Comparison of ENCODE assay signal across 9 mouse cellular contexts in the genomic region with DNA sequence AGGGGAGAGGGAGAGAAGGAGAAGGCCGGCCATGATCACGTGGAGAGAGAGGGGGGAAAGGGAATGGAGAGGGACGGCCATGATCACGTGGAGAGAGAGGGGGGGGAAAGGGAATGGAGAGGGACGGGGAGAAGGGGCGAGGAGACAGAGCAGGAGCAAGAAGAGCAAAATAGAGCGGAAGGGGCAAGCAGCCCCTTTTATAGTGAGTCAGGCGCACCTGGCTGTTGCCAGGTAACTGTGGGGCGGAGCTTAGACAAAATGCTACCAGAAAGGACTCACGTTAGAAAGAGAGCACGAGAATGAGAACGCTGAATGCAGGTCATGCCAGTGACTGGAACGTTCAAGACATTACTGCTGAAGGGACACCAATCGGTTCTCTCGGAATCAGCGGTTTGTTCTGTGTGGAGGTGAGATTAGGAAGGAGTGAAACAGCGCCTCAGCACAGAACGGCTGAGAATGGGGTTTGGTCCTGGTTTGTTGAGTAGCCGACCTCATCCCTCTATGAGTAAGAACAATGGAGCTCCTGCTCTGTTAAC. TPM values are rescaled to one million over a fixed set of nuclear protein-coding genes. Genes with fewer than 3 reads are reported as not detected.
DNase-seq lines count a peak whose midpoint lies in the region; ATAC-seq and TF ChIP-seq lines count a peak whose summit lies in the region.
"Had no signal": no experiment of that assay in that cellular context is flagged by ENCODE, and none has a peak within 500 bp of the region (broad histone marks: within the 10 kb centered on the region; RNA-seq: fewer than 3 reads in every experiment).

No protein-coding gene starts in this region.

- H3K4me3 ChIP-seq in cerebellum, adult 2 months (replicated peaks; ENCODE audit: insufficient read depth, low read depth, low read length) = peak overlapping the region; percentile 52
- peak overlapping the region; percentile 31 for H3K4me3 ChIP-seq in lung, embryonic 16.5 days (ENCODE audit: low read length)
- H3K4me3 ChIP-seq in liver, embryonic 13.5 days (replicated peaks) = no peak overlapping the region
- no peak overlapping the region for H3K4me3 ChIP-seq in stomach, postnatal 0 days (ENCODE audit: low read depth, low read length)

- peak overlapping the region; percentile 37; the same call in 1 of the 2 replicates for H3K27ac ChIP-seq in cerebellum, adult 2 months (ENCODE audit: insufficient read depth, low read length)
- H3K27ac ChIP-seq in lung, embryonic 16.5 days (ENCODE audit: low read length) = no peak overlapping the region
- H3K27ac ChIP-seq in liver, embryonic 13.5 days = no peak overlapping the region
- no peak overlapping the region for H3K27ac ChIP-seq in stomach, postnatal 0 days (replicated peaks)

- no peak for TF ChIP-seq EP300 in stomach, postnatal 0 days (optimal IDR thresholded peaks at IDR 0.05)

- H3K9me3 ChIP-seq in lung, embryonic 16.5 days (ENCODE audit: control insufficient read depth, low read length) = no peaks in the 10 kb centered on the region
- no peaks in the 10 kb centered on the region for H3K9me3 ChIP-seq in liver, embryonic 13.5 days (replicated peaks)
- H3K9me3 ChIP-seq in stomach, postnatal 0 days (ENCODE audit: control insufficient read depth, low read length) = no peaks in the 10 kb centered on the region

- TF ChIP-seq CTCF in cerebellum, adult 2 months (IDR thresholded peaks at IDR 0.05; ENCODE audit: borderline replicate concordance, insufficient read depth, low read depth, low read length) = no peak
- no peak for TF ChIP-seq CTCF in stomach, postnatal 0 days (IDR thresholded peaks at IDR 0.05; ENCODE audit: low read depth)

- no peaks in the 10 kb centered on the region for H3K27me3 ChIP-seq in cerebellum, adult 2 months (ENCODE audit: control insufficient read depth, insufficient read depth, low read length)
- no peaks in the 10 kb centered on the region for H3K27me3 ChIP-seq in lung, embryonic 16.5 days (ENCODE audit: control insufficient read depth, insufficient read depth, low read depth, low read length)
- H3K27me3 ChIP-seq in liver, embryonic 13.5 days = peaks cover 14% of the 10 kb centered on the region
- H3K27me3 ChIP-seq in stomach, postnatal 0 days (ENCODE audit: control insufficient read depth, insufficient read depth, low read length) = no peaks in the 10 kb centered on the region

- peak overlapping the region; percentile 54 for H3K4me2 ChIP-seq in lung, embryonic 16.5 days (ENCODE audit: low read depth, low read length)
- peak overlapping the region; percentile 30 for H3K4me2 ChIP-seq in liver, embryonic 13.5 days
- peak overlapping the region; percentile 41 for H3K4me2 ChIP-seq in stomach, postnatal 0 days (replicated peaks; ENCODE audit: low read depth)

- no peaks in the 10 kb centered on the region for H3K4me1 ChIP-seq in cerebellum, adult 2 months (ENCODE audit: control insufficient read depth, insufficient read depth, low read length)
- H3K4me1 ChIP-seq in lung, embryonic 16.5 days (replicated peaks; ENCODE audit: control insufficient read depth, insufficient read depth, low read length) = no peaks in the 10 kb centered on the region
- no peaks in the 10 kb centered on the region for H3K4me1 ChIP-seq in liver, embryonic 13.5 days (replicated peaks)
- no peaks in the 10 kb centered on the region for H3K4me1 ChIP-seq in stomach, postnatal 0 days (replicated peaks; ENCODE audit: control insufficient read depth, insufficient read depth)

- ATAC-seq in lung, embryonic 16.5 days (ENCODE audit: low read depth) = peak; percentile 36; the same call in 1 of the 2 replicates
- ATAC-seq in liver, embryonic 13.5 days (ENCODE audit: low read depth) = no peak
- ATAC-seq in stomach, postnatal 0 days (ENCODE audit: low FRiP score, low TSS enrichment) = 0 out of 2 replicates have a peak, but pooled peaks have one; percentile 29

- peak in 1 of 2 experiments; percentile 24 for DNase-seq in cerebellum, adult 2 months
- DNase-seq in cerebellum, postnatal 4 days (ENCODE audit: low spot score in 2 of 2) = no peak
- DNase-seq in lung, postnatal 10 days = no peak
- DNase-seq in liver, embryonic 13.5 days = no peak
- no peak for DNase-seq in stomach, postnatal 0 days (ENCODE audit: low spot score)
- DNase-seq in layer of hippocampus, postnatal 36 days = no peak
- no peak for DNase-seq in gastrocnemius, postnatal 4 days (ENCODE audit: low spot score in 2 of 2)
- DNase-seq: thymus, postnatal 4 days had no signal

- TF ChIP-seq POLR2A in cerebellum, adult 2 months (IDR thresholded peaks at IDR 0.05; ENCODE audit: borderline replicate concordance, insufficient read depth, low read length) = no peak

- no peaks in the 10 kb centered on the region for H3K36me3 ChIP-seq in lung, embryonic 16.5 days (ENCODE audit: control insufficient read depth, insufficient read depth, low read length)
- no peaks in the 10 kb centered on the region for H3K36me3 ChIP-seq in liver, embryonic 13.5 days
- no peaks in the 10 kb centered on the region for H3K36me3 ChIP-seq in stomach, postnatal 0 days (ENCODE audit: control insufficient read depth, insufficient read depth, low read length)

- WGBS in cerebellum, adult 2 months = 14% methylated on average over 19 of the region's 19 CpGs
- 11% methylated on average over 19 of the region's 19 CpGs for WGBS in lung, embryonic 16.5 days
- 11% methylated on average over 19 of the region's 19 CpGs for WGBS in liver, embryonic 13.5 days (ENCODE audit: insufficient replicate concordance)
- WGBS in stomach, postnatal 0 days = 8% methylated on average over 19 of the region's 19 CpGs

- peak overlapping the region; percentile 32; the same call in 1 of the 2 replicates for H3K9ac ChIP-seq in lung, embryonic 16.5 days (ENCODE audit: low read length)
- no peak overlapping the region for H3K9ac ChIP-seq in liver, embryonic 13.5 days
- H3K9ac ChIP-seq in stomach, postnatal 0 days (ENCODE audit: low read length) = no peak overlapping the region

RNA-seq across cellular contexts. Expression of gene Scd3, which starts 34.5 kb away (rescaled TPM):
- polyA plus RNA-seq in cerebellum, adult 2 months (2012; rRNA removed) = 20.5 and 20.9 TPM in 2 replicates
- polyA plus RNA-seq in lung, embryonic 16.5 days (2015; fragmentation: Nextera tagmentation; extraction: Ambion mirVana) = 0.48 and 0.91 TPM in 2 replicates
- polyA plus RNA-seq in liver, embryonic 13.5 days (2015; fragmentation: Nextera tagmentation; extraction: Ambion mirVana) = not detected in 2 replicates
- 0.05 and 0.10 TPM in 2 replicates for polyA plus RNA-seq in stomach, postnatal 0 days (2015; fragmentation: Nextera tagmentation; extraction: Ambion mirVana)
- 1 to 10 TPM in 1 of 2 experiments, under 1 TPM in 1; 0.94 to 1.7 TPM for total RNA-seq in layer of hippocampus, postnatal 36 days (2021)
- not detected for total RNA-seq in gastrocnemius, postnatal 4 days (2021)

RNA-seq across cellular contexts. Expression of gene Pkd2l1, which starts 45.3 kb away (rescaled TPM):
- 5.3 and 8.2 TPM in 2 replicates for polyA plus RNA-seq in cerebellum, adult 2 months (2012; rRNA removed)
- 0.06 TPM in 1 of 2 replicates, not detected in the other for polyA plus RNA-seq in lung, embryonic 16.5 days (2015; fragmentation: Nextera tagmentation; extraction: Ambion mirVana)
- polyA plus RNA-seq in liver, embryonic 13.5 days (2015; fragmentation: Nextera tagmentation; extraction: Ambion mirVana) = not detected in 2 replicates
- not detected in 2 replicates for polyA plus RNA-seq in stomach, postnatal 0 days (2015; fragmentation: Nextera tagmentation; extraction: Ambion mirVana)
- total RNA-seq in layer of hippocampus, postnatal 36 days (2021) = under 1 TPM; 0.15 to 0.20 TPM
- total RNA-seq in gastrocnemius, postnatal 4 days (2021) = not detected

RNA-seq across cellular contexts. Expression of gene Scd2, which starts 55.9 kb away (rescaled TPM):
- 695 and 743 TPM in 2 replicates for polyA plus RNA-seq in cerebellum, adult 2 months (2012; rRNA removed)
- 225 and 232 TPM in 2 replicates for polyA plus RNA-seq in lung, embryonic 16.5 days (2015; fragmentation: Nextera tagmentation; extraction: Ambion mirVana)
- 73.7 and 106 TPM in 2 replicates for polyA plus RNA-seq in liver, embryonic 13.5 days (2015; fragmentation: Nextera tagmentation; extraction: Ambion mirVana)
- polyA plus RNA-seq in stomach, postnatal 0 days (2015; fragmentation: Nextera tagmentation; extraction: Ambion mirVana) = 29.5 and 34.0 TPM in 2 replicates
- 100 to 1,000 TPM; 621 to 658 TPM for total RNA-seq in layer of hippocampus, postnatal 36 days (2021)
- 10 to 100 TPM; 81.6 to 87.3 TPM for total RNA-seq in gastrocnemius, postnatal 4 days (2021)

Comparison
In these comparisons a context has a peak if more than half of its experiments do, and no peak if none do; other contexts are left out.
1. H3K4me3 ChIP-seq: peak in cerebellum, adult 2 months (single experiment) and lung, embryonic 16.5 days (single experiment); none in liver, embryonic 13.5 days (single experiment) and stomach, postnatal 0 days (single experiment).
2. RNA of gene Scd3, which starts 34.5 kb away (polyA plus RNA-seq): 20.5 to 20.9 TPM in cerebellum, adult 2 months; 0.48 to 0.91 TPM in lung, embryonic 16.5 days, 0.05 to 0.10 TPM in stomach, postnatal 0 days and not detected in liver, embryonic 13.5 days; every median in the first group is over 10 times any median in the second.
3. Peak in every context shown above with its lines, with median percentiles within 50 percentile points of each other: H3K4me2 ChIP-seq.